Mouse (Mus musculus) ES-E14 (cell line): ENCODE results near the gene Gcm1. TPM values are rescaled to one million over a fixed set of nuclear protein-coding genes. Genes with fewer than 3 reads are reported as not detected.

Experiments
- DNase-seq: peaks from one replicate; pipeline ENCODE4 v3.0.0-alpha.2; 2013; ENCODE audit warnings: low read depth, low spot score
- H3K27ac ChIP-seq: 2 replicates; pipeline ENCODE4 v1.5.1; 2012; ENCODE audit warnings: low read depth, mild to moderate bottlenecking, low read length, moderate library complexity, mixed read lengths; ENCODE audit not compliant: poor library complexity, insufficient read depth, severe bottlenecking
- H3K36me3 ChIP-seq: 2 replicates; pipeline ENCODE4 v1.6.1; 2012; ENCODE audit warnings: mild to moderate bottlenecking, low read length, moderate library complexity, mixed read lengths; ENCODE audit not compliant: control insufficient read depth, poor library complexity, insufficient read depth, severe bottlenecking
- H3K4me1 ChIP-seq, 2 experiments: fragments of 150-350 bp in 1 of 2; sonication (generic) in 1 of 2; 2 replicates each; pipeline ENCODE4 v1.6.1; 2012; ENCODE audit warnings: low read length in 2 of 2, mild to moderate bottlenecking in 1 of 2, mixed read lengths in 1 of 2; ENCODE audit not compliant: control insufficient read depth in 2 of 2, insufficient read depth in 2 of 2, poor library complexity in 1 of 2
- H3K4me3 ChIP-seq, 2 experiments: fragments of 150-350 bp in 1 of 2; sonication (generic) in 1 of 2; 2 replicates each; pipeline ENCODE4 v1.5.1; 2012; ENCODE audit warnings: low read length in 2 of 2, low read depth in 1 of 2, mild to moderate bottlenecking in 1 of 2, mixed read lengths in 1 of 2; ENCODE audit not compliant: insufficient read depth in 1 of 2, poor library complexity in 1 of 2, severe bottlenecking in 1 of 2
- H3K9ac ChIP-seq: 2 replicates; pipeline ENCODE4 v1.6.1; 2012; ENCODE audit warnings: low read depth, mild to moderate bottlenecking, low read length, mixed read lengths; ENCODE audit not compliant: poor library complexity, insufficient read depth, severe bottlenecking
- H3K9me3 ChIP-seq: fragments of 150-350 bp; sonication (generic); 2 replicates; pipeline ENCODE4 v1.6.1; 2012; ENCODE audit warnings: low read depth, mild to moderate bottlenecking, low read length; ENCODE audit not compliant: control insufficient read depth, insufficient read depth
- CHD2 ChIP-seq: IDR thresholded peaks from 2 replicates; pipeline ENCODE4 v1.6.1; 2014; ENCODE audit warnings: mild to moderate bottlenecking, low read depth, low read length, inconsistent platforms
- HCFC1 ChIP-seq: IDR thresholded peaks from 2 replicates; pipeline ENCODE4 v1.6.1; 2012; ENCODE audit warnings: low read length, inconsistent platforms, borderline replicate concordance; ENCODE audit not compliant: insufficient read depth
- MAFK ChIP-seq: IDR thresholded peaks from 2 replicates; pipeline ENCODE4 v1.6.1; 2014; ENCODE audit warnings: mild to moderate bottlenecking, low read depth, low read length, inconsistent platforms; ENCODE audit not compliant: insufficient read depth
- ZC3H11A ChIP-seq: IDR thresholded peaks from 2 replicates; pipeline ENCODE4 v1.6.1; 2012; ENCODE audit warnings: low read depth, mild to moderate bottlenecking, inconsistent platforms, low read length, borderline replicate concordance
- ZNF384 ChIP-seq: IDR thresholded peaks from 2 replicates; pipeline ENCODE4 v1.6.1; 2012; ENCODE audit warnings: low read depth, low read length, inconsistent platforms
- in situ Hi-C, 2 experiments: fragments of 600-800 bp; cut with MboI; formaldehyde crosslinking; loops; one replicate each; pipeline ENCODE4 v1.15.1; 2025; ENCODE audit warnings: low sequenced_read_pairs in 2 of 2, inconsistent platforms in 1 of 2; ENCODE audit not compliant: unreplicated experiment in 2 of 2
- total RNA-seq: library from RNA; depleted of rRNA; stranded (reverse); fragments of 300-350 nt; gene quantifications from 2 replicates; pipeline ENCODE4 v1.2.3, GENCODE M21; 2012; rRNA removed

The Gcm1 gene
- total RNA-seq, 1 experiment: 1.4 TPM

DNA sequence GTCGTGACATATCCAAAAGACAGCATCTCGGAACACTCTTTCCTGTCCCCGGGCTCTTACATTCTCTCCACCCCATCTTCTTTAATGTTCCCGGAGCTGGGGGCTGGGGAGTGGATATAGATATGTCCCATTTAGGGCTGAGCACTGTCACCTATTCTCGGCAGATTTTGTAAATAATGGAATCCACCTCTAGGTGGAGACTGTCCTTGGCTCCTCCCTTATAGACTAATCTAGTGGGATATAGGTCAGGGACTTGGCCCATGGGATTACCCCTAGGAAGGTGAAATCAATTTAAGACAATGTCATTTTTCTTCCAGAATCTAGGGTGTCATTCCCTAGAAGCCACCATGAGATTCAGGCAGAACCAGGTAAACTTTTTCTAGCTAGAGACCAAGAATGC, 57.9 kb downstream of the Gcm1 start:
- in situ Hi-C loops: no loop called here
- no peak for DNase-seq
- Histone ChIP-seq H3K4me1 (peaks cover 4 to 6% of the 10 kb centered on the region in 2 experiments; a peak in 1 of 4 replicates), H3K27ac (no peak overlapping the region), H3K9ac (no peak overlapping the region), H3K9me3 (no peaks in the 10 kb centered on the region), H3K4me3 (peak overlapping the region in 1 of 2 experiments; percentile 94; a peak in 2 of 4 replicates), H3K36me3 (no peaks in the 10 kb centered on the region)
- no peak for TF ChIP-seq CHD2
- TF ChIP-seq ZC3H11A: no peak
- no peak for TF ChIP-seq MAFK
- no peak for TF ChIP-seq HCFC1
- TF ChIP-seq ZNF384: no peak

DNA sequence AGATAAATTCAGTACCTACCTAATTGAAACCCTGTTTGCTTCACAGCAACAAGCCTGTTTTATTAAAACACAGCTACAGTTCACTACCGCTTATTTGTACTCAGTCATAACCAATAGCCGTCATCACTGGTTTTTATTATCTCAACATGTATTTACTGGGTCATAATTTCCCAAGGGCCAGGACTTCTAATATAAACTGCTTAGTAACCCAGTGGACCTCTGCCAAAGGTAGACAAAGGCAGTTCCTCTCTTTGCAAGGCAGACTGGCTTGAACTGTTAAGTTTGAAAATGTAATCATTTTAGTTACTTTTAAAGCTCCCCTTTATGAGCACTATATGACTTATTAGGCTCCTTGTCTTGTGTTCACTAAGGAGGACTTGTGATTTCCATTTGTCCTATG, 59.7 kb downstream of the Gcm1 start:
- H3K9me3 ChIP-seq: no peaks in the 10 kb centered on the region
- no peak overlapping the region for H3K4me3 ChIP-seq
- no peak overlapping the region for H3K9ac ChIP-seq
- TF ChIP-seq MAFK (no peak), ZNF384 (no peak), HCFC1 (no peak), CHD2 (no peak), ZC3H11A (no peak)
- no peak for DNase-seq
- in situ Hi-C loops: no loop called here
- H3K27ac ChIP-seq: no peak overlapping the region
- no peaks in the 10 kb centered on the region for H3K36me3 ChIP-seq
- H3K4me1 ChIP-seq: peaks cover 5 to 6% of the 10 kb centered on the region in 2 experiments; a peak in 1 of 4 replicates

DNA sequence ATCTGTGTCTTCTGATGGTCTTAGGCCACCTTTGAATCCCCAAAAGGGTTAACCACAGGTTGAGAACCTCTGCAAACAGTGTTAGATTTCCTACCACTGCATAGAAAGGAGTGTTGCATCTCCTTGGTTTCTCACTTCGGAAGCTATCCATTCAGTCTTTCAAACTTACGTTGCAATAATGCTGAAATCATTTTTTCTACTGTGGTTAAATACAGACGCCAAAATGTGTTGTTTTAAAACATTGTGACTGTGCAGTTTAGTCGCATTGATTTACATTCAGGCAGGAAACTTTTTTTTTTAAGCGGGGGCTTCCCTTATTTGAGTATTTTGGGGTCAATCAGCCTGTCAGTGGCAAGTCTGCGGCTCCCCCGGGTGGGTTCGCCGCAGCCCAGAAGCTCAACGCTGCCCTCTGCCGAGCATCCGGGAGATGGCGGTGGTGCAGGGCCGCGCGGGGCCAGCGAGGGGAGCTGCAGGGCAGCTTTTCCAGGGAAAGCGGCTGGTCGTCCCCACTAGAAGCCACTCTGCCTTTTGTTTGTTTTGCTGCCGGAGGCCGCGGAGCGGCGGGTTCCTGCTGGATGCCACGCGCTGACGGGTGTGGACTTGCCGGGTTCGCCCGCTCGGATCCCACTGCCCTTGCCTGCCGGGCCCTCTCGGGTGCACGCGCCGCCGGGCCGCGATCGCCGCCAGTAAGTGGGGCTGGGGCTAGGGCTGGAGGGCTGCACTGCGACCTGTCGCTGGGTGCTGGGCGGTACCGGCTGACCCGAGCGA, 61.2 kb downstream of the Gcm1 start:
- peak; percentile 66 for DNase-seq
- H3K9me3 ChIP-seq: no peaks in the 10 kb centered on the region
- in situ Hi-C loops: no loop called here
- H3K4me1 ChIP-seq: peaks cover 4 to 5% of the 10 kb centered on the region in 2 experiments; a peak in 1 of 4 replicates
- no peak overlapping the region for H3K27ac ChIP-seq
- H3K36me3 ChIP-seq: no peaks in the 10 kb centered on the region
- H3K4me3 ChIP-seq: peak overlapping the region; percentile 88 to 92
- peak overlapping the region; percentile 92 for H3K9ac ChIP-seq
- TF ChIP-seq HCFC1 (peak; percentile 59; the same call in 1 of the 2 replicates), CHD2 (no peak), ZC3H11A (peak; percentile 71; the same call in 1 of the 2 replicates)

DNA sequence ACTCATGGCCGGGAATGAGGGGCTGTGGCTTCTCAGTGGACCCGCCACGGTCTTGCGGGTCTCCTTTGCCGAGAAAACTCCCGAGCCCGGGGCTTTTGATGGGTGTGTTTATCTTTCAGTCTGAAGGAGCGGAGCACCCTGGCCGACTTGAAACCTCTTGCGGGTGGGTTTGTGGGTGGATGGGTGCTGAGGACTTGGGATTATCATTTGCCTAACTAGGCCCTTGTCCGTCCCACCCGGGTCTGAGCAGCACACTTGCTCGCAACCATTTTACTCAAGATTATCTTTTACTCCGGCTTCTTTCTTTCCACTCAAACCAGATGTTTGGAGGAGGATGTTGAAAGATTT, 61.8 kb downstream of the Gcm1 start:
- no peaks in the 10 kb centered on the region for H3K9me3 ChIP-seq
- peaks cover 4 to 5% of the 10 kb centered on the region in 2 experiments; a peak in 1 of 4 replicates for H3K4me1 ChIP-seq
- H3K27ac ChIP-seq: no peak overlapping the region
- peak overlapping the region; percentile 88 to 92 for H3K4me3 ChIP-seq
- H3K36me3 ChIP-seq: no peaks in the 10 kb centered on the region
- H3K9ac ChIP-seq: peak overlapping the region; percentile 92
- in situ Hi-C loops: no loop called here
- no peak for DNase-seq
- TF ChIP-seq HCFC1 (no peak), MAFK (no peak), ZC3H11A (no peak), ZNF384 (no peak), CHD2 (no peak)

Other genes with a start within 250 kb of the Gcm1 start
- 118 and 166 TPM in 2 replicates for gene Elovl5, start 134.6 kb upstream of the Gcm1 start, total RNA-seq
- 19.2 and 28.7 TPM in 2 replicates for gene Fbxo9, start 57.1 kb downstream of the Gcm1 start, total RNA-seq
- 5.3 and 5.4 TPM in 2 replicates for gene Ick, start 57.3 kb downstream of the Gcm1 start, total RNA-seq
- gene Gsta4, start 130.8 kb downstream of the Gcm1 start, total RNA-seq: 265 and 309 TPM in 2 replicates
- not detected in 2 replicates for gene Gsta1, start 178.7 kb downstream of the Gcm1 start, total RNA-seq
- not detected in 2 replicates for gene Gm3776, start 205.2 kb downstream of the Gcm1 start, total RNA-seq
- gene Gm10639, start 238.0 kb downstream of the Gcm1 start, total RNA-seq: not detected in 2 replicates